Mouse (Mus musculus) limb, embryonic 14.5 days (tissue): ENCODE results near the gene Csf2rb2. TPM values are rescaled to one million over a fixed set of nuclear protein-coding genes. Genes with fewer than 3 reads are reported as not detected.
"Not testable (repeated sequence)": the region's sequence is repeated elsewhere in the genome, so short reads cannot be mapped to it uniquely, and the experiment has no call there.

Experiments
- ATAC-seq: fragments of 200-750 bp; cut with Nextera tagmentation; 2 replicates; pipeline ENCODE4 v1.8.0; 2017; ENCODE audit warnings: low read depth, moderate number of reproducible peaks, moderate TSS enrichment; ENCODE audit not compliant: low FRiP score
- DNase-seq: peaks from one replicate; pipeline ENCODE4 v3.0.0-alpha.2; 2015; ENCODE audit warnings: low spot score
- H3K27ac ChIP-seq: fragments of 300-500 bp; sonication (generic); replicated peaks from 2 replicates; pipeline ENCODE4 v1.5.1; 2014; ENCODE audit warnings: low read depth, mild to moderate bottlenecking, low read length, moderate library complexity, mixed read lengths
- H3K27me3 ChIP-seq: fragments of 300-500 bp; sonication (generic); 2 replicates; pipeline ENCODE4 v1.6.1; 2014; ENCODE audit warnings: low read length, mixed read lengths; ENCODE audit not compliant: control insufficient read depth, insufficient read depth
- H3K36me3 ChIP-seq: fragments of 300-500 bp; sonication (generic); 2 replicates; pipeline ENCODE4 v1.6.1; 2014; ENCODE audit warnings: mild to moderate bottlenecking, low read length, moderate library complexity, mixed read lengths; ENCODE audit not compliant: control insufficient read depth, insufficient read depth
- H3K4me1 ChIP-seq: fragments of 300-500 bp; sonication (generic); 2 replicates; pipeline ENCODE4 v1.6.1; 2014; ENCODE audit warnings: antibody characterized with exemption, low read length, mixed read lengths; ENCODE audit not compliant: control insufficient read depth, insufficient read depth
- H3K4me2 ChIP-seq: fragments of 300-500 bp; sonication (generic); replicated peaks from 2 replicates; pipeline ENCODE4 v1.6.1; 2014; ENCODE audit warnings: low read depth, mild to moderate bottlenecking, low read length, moderate library complexity; ENCODE audit not compliant: severe bottlenecking
- H3K4me3 ChIP-seq: fragments of 300-500 bp; sonication (generic); replicated peaks from 2 replicates; pipeline ENCODE4 v1.5.1; 2014; ENCODE audit warnings: low read length
- H3K9ac ChIP-seq: fragments of 300-500 bp; sonication (generic); 2 replicates; pipeline ENCODE4 v1.6.1; 2014; ENCODE audit warnings: mild to moderate bottlenecking, low read depth, low read length, moderate library complexity; ENCODE audit not compliant: severe bottlenecking
- H3K9me3 ChIP-seq: fragments of 300-500 bp; sonication (generic); 2 replicates; pipeline ENCODE4 v1.6.1; 2016; ENCODE audit warnings: low read length; ENCODE audit not compliant: control insufficient read depth
- POLR2A ChIP-seq: fragments of 200-500 bp; IDR thresholded peaks from 2 replicates; pipeline ENCODE4 v1.8.0; 2012; ENCODE audit warnings: inconsistent platforms, mild to moderate bottlenecking, moderate library complexity, borderline replicate concordance; ENCODE audit not compliant: insufficient read depth, insufficient read length; ENCODE audit errors: extremely low read depth
- WGBS: fragments of 180-500 bp; shearing (Covaris S2); extraction: QIAGEN DNeasy Blood & Tissue Kit; methylation state at CpG from one replicate; pipeline ENCODE4 v1.1.7; 2014; 5-methylcytosine and 5-hydroxymethylcytosine counted together
- polyA plus RNA-seq, 2 experiments: library from polyadenylated mRNA; depleted of rRNA in 1 of 2; stranded (reverse) in 1 of 2; unstranded in 1 of 2; fragments of >200 nt; fragmentation: Nextera tagmentation in 1 of 2; extraction: Ambion mirVana in 1 of 2; gene quantifications; 2 replicates each; pipeline versions ENCODE4 v1.2.1 to v1.2.3; 2012 to 2014

The Csf2rb2 gene
- polyA plus RNA-seq (2012; rRNA removed), result 1.6 and 2.6 TPM in 2 replicates
- 0.59 and 0.88 TPM in 2 replicates for polyA plus RNA-seq (2014; fragmentation: Nextera tagmentation; extraction: Ambion mirVana)

GRCm38 (mm10) chr15:78305341-78305933, at the start of gene Csf2rb2:
TSS of gene Csf2rb2 (minus strand) at chr15:78305721.
- H3K36me3 ChIP-seq, result no peaks in the 10 kb centered on the region
- H3K4me1 ChIP-seq, result no peaks in the 10 kb centered on the region
- TF ChIP-seq POLR2A, result no peak
- ATAC-seq, result no peak
- H3K9ac ChIP-seq, result no peak within 1 kb of the TSS
- no peak within 1 kb of the TSS for H3K27ac ChIP-seq
- WGBS, result 78% methylated on average over 10 of the region's 10 CpGs
- H3K27me3 ChIP-seq, result no peaks in the 10 kb centered on the region
- H3K4me3 ChIP-seq, result no peak within 1 kb of the TSS
- DNase-seq, result no peak
- no peaks in the 10 kb centered on the region for H3K9me3 ChIP-seq
- H3K4me2 ChIP-seq, result no peak within 1 kb of the TSS

GRCm38 (mm10) chr15:78354958-78355357, 49.4 kb upstream of the Csf2rb2 start:
- DNase-seq, result no peak
- 5% methylated on average over 1 of the region's 1 CpGs for WGBS
- no peak overlapping the region for H3K4me3 ChIP-seq

GRCm38 (mm10) chr15:78351586-78352165, 46.2 kb upstream of the Csf2rb2 start:
- DNase-seq, result no peak
- Histone ChIP-seq H3K27me3 (no peaks in the 10 kb centered on the region), H3K9me3 (no peaks in the 10 kb centered on the region), H3K4me3 (no peak overlapping the region), H3K36me3 (no peaks in the 10 kb centered on the region), H3K27ac (no peak overlapping the region), H3K4me1 (no peaks in the 10 kb centered on the region), H3K4me2 (no peak overlapping the region), H3K9ac (no peak overlapping the region)
- WGBS, result 57% methylated on average over 3 of the region's 3 CpGs
- no peak for ATAC-seq
- no peak for TF ChIP-seq POLR2A

More at GRCm38 (mm10) chr15:78354958-78355357, 49.4 kb upstream of the Csf2rb2 start:
- Histone ChIP-seq H3K27me3 (no peaks in the 10 kb centered on the region), H3K9ac (no peak overlapping the region), H3K36me3 (no peaks in the 10 kb centered on the region), H3K9me3 (no peaks in the 10 kb centered on the region), H3K4me1 (no peaks in the 10 kb centered on the region), H3K4me2 (no peak overlapping the region), H3K27ac (no peak overlapping the region)
- ATAC-seq, result no peak
- TF ChIP-seq POLR2A, result no peak

GRCm38 (mm10) chr15:78344567-78344966, 39.0 kb upstream of the Csf2rb2 start:
- no peak for TF ChIP-seq POLR2A
- no peak for ATAC-seq
- Histone ChIP-seq H3K4me3 (no peak overlapping the region), H3K27ac (no peak overlapping the region), H3K36me3 (no peaks in the 10 kb centered on the region), H3K9me3 (no peaks in the 10 kb centered on the region), H3K4me2 (no peak overlapping the region), H3K4me1 (no peaks in the 10 kb centered on the region), H3K9ac (no peak overlapping the region), H3K27me3 (no peaks in the 10 kb centered on the region)
- DNase-seq, result no peak
- WGBS, result 86% methylated on average over 3 of the region's 3 CpGs

- H3K9me3 ChIP-seq, result no peaks in the 10 kb centered on the region
- no peaks in the 10 kb centered on the region for H3K4me1 ChIP-seq
- no peak for DNase-seq
- no peak overlapping the region for H3K4me2 ChIP-seq
- 26% methylated on average over 1 of the region's 1 CpGs for WGBS
- TF ChIP-seq POLR2A, result no peak
- H3K36me3 ChIP-seq, result no peaks in the 10 kb centered on the region
- no peaks in the 10 kb centered on the region for H3K27me3 ChIP-seq
- no peak overlapping the region for H3K9ac ChIP-seq
- H3K27ac ChIP-seq, result no peak overlapping the region
- ATAC-seq, result no peak
- H3K4me3 ChIP-seq, result no peak overlapping the region
These were observed 38.2 kb upstream of the Csf2rb2 start for GRCm38 (mm10) chr15:78343683-78344082.

- 62% methylated on average over 6 of the region's 7 CpGs for WGBS
- H3K27ac ChIP-seq, ATAC-seq, H3K27me3 ChIP-seq, H3K4me3 ChIP-seq, H3K4me2 ChIP-seq, H3K4me1 ChIP-seq, H3K36me3 ChIP-seq, H3K9ac ChIP-seq, H3K9me3 ChIP-seq, DNase-seq: not testable (repeated sequence)
These were observed 35.4 kb upstream of the Csf2rb2 start for GRCm38 (mm10) chr15:78340919-78341318.

- not testable (repeated sequence) for H3K9ac ChIP-seq, H3K27me3 ChIP-seq, H3K36me3 ChIP-seq, H3K4me3 ChIP-seq, H3K4me2 ChIP-seq, H3K4me1 ChIP-seq, H3K27ac ChIP-seq, ATAC-seq, H3K9me3 ChIP-seq
- WGBS, result 30% methylated on average over 7 of the region's 7 CpGs
- DNase-seq, result peak; percentile 24
These were observed 34.3 kb upstream of the Csf2rb2 start for GRCm38 (mm10) chr15:78339627-78340423.
